Mouse (Mus musculus) CH12.LX (cell line): Measurements from ENCODE around the gene Tmem119. TPM values are rescaled to one million over a fixed set of nuclear protein-coding genes. Genes with fewer than 3 reads are reported as not detected.
A peak's percentile ranks its signal among the peaks of the same experiment; 100 is the strongest.

Source experiments
- DNase-seq: peaks from one replicate; pipeline ENCODE4 v3.0.0-alpha.2; 2013; ENCODE audit errors: extremely low read depth
- H3K27ac ChIP-seq: 2 replicates; pipeline ENCODE4 v1.5.1; 2012; ENCODE audit warnings: low read depth, mild to moderate bottlenecking, control low read depth, moderate library complexity; ENCODE audit not compliant: insufficient read depth
- H3K27me3 ChIP-seq: replicated peaks from 2 replicates; pipeline ENCODE3; 2012; ENCODE audit warnings: inconsistent platforms
- H3K36me3 ChIP-seq, 2 experiments: replicated peaks in 1 of 2; 2 replicates each; pipeline versions ENCODE3 to v1.6.1; 2012; ENCODE audit warnings: inconsistent platforms in 1 of 2, low read length in 1 of 2, mild to moderate bottlenecking in 1 of 2, mixed read lengths in 1 of 2, moderate library complexity in 1 of 2; ENCODE audit not compliant: control insufficient read depth in 1 of 2, insufficient read depth in 1 of 2
- H3K4me1 ChIP-seq, 2 experiments: 2 replicates each; pipeline ENCODE4 v1.6.1; 2012; ENCODE audit warnings: inconsistent platforms in 1 of 2, moderate library complexity in 1 of 2; ENCODE audit not compliant: insufficient read depth in 2 of 2, control insufficient read depth in 1 of 2
- H3K4me2 ChIP-seq: 2 replicates; pipeline ENCODE4 v1.6.1; 2012; ENCODE audit warnings: low read depth, mild to moderate bottlenecking, control low read depth; ENCODE audit not compliant: poor library complexity, insufficient read depth, severe bottlenecking
- H3K4me3 ChIP-seq, 3 experiments: fragments of 150-350 bp in 1 of 3; sonication (generic) in 1 of 3; replicated peaks in 1 of 3; 2 replicates each; pipeline versions ENCODE3 to v1.5.1; 2011 to 2012; ENCODE audit warnings: low read depth in 2 of 3, low read length in 2 of 3, mild to moderate bottlenecking in 2 of 3, moderate library complexity in 2 of 3, control low read depth in 1 of 3, improper control_type of control experiment in 1 of 3, inconsistent platforms in 1 of 3, mixed read lengths in 1 of 3; ENCODE audit not compliant: poor library complexity in 1 of 3
- H3K79me2 ChIP-seq: replicated peaks from 2 replicates; pipeline ENCODE4 v1.6.1; 2012; ENCODE audit warnings: mild to moderate bottlenecking, moderate library complexity; ENCODE audit not compliant: control insufficient read depth, poor library complexity, insufficient read depth, severe bottlenecking; ENCODE audit errors: extremely low read depth
- H3K9ac ChIP-seq: 2 replicates; pipeline ENCODE4 v1.6.1; 2012; ENCODE audit warnings: low read depth, mild to moderate bottlenecking, control low read depth, moderate library complexity; ENCODE audit not compliant: insufficient read depth
- H3K9me3 ChIP-seq: replicated peaks from 2 replicates; pipeline ENCODE3; 2012; ENCODE audit warnings: low read length, inconsistent platforms, mixed read lengths
- CHD2 ChIP-seq: IDR thresholded peaks from 2 replicates; pipeline ENCODE4 v1.6.1; 2011; ENCODE audit warnings: low read length, improper control_type of control experiment
- CTCF ChIP-seq, 2 experiments: IDR thresholded peaks in 1 of 2; conservative IDR thresholded peaks in 1 of 2; 2 replicates each; pipeline ENCODE4 v1.5.1; 2011 to 2012; ENCODE audit warnings: low read depth in 2 of 2, low read length in 2 of 2, improper control_type of control experiment in 1 of 2, inconsistent platforms in 1 of 2, mild to moderate bottlenecking in 1 of 2, moderate library complexity in 1 of 2
- ELF1 ChIP-seq: IDR thresholded peaks from 2 replicates; pipeline ENCODE4 v1.6.1; 2014; ENCODE audit warnings: low read depth, mild to moderate bottlenecking, inconsistent platforms, low read length, improper control_type of control experiment
- EP300 ChIP-seq: IDR thresholded peaks from 2 replicates; pipeline ENCODE4 v1.6.1; 2011; ENCODE audit warnings: low read length, improper control_type of control experiment
- GABPA ChIP-seq: IDR thresholded peaks from 2 replicates; pipeline ENCODE4 v1.6.1; 2012; ENCODE audit warnings: low read depth, low read length, improper control_type of control experiment, inconsistent platforms; ENCODE audit not compliant: insufficient replicate concordance
- KAT2A ChIP-seq: IDR thresholded peaks from 2 replicates; pipeline ENCODE4 v1.6.1; 2012; ENCODE audit warnings: low read length, improper control_type of control experiment, inconsistent platforms; ENCODE audit not compliant: insufficient replicate concordance
- MAFK ChIP-seq: IDR thresholded peaks from 2 replicates; pipeline ENCODE4 v1.6.1; 2011; ENCODE audit warnings: low read length, improper control_type of control experiment; ENCODE audit not compliant: insufficient replicate concordance
- MXI1 ChIP-seq: IDR thresholded peaks from 2 replicates; pipeline ENCODE4 v1.6.1; 2011; ENCODE audit warnings: mild to moderate bottlenecking, low read depth, low read length, improper control_type of control experiment
- POLR2AphosphoS2 ChIP-seq: IDR thresholded peaks from 2 replicates; pipeline ENCODE4 v1.6.1; 2011; ENCODE audit warnings: low read depth, low read length, improper control_type of control experiment
- RAD21 ChIP-seq: IDR thresholded peaks from 2 replicates; pipeline ENCODE4 v1.6.1; 2011; ENCODE audit warnings: low read depth, mild to moderate bottlenecking, low read length, improper control_type of control experiment, moderate library complexity
- SMC3 ChIP-seq: IDR thresholded peaks from 2 replicates; pipeline ENCODE4 v1.6.1; 2011; ENCODE audit warnings: low read depth, low read length, improper control_type of control experiment
- TBP ChIP-seq: conservative IDR thresholded peaks from 2 replicates; pipeline ENCODE4 v1.6.1; 2011; ENCODE audit warnings: low read depth, low read length, improper control_type of control experiment
- TCF12 ChIP-seq: IDR thresholded peaks from 2 replicates; pipeline ENCODE4 v1.6.1; 2014; ENCODE audit warnings: low read depth, mild to moderate bottlenecking, inconsistent platforms, low read length, improper control_type of control experiment
- ZC3H11A ChIP-seq: IDR thresholded peaks from 2 replicates; pipeline ENCODE4 v1.6.1; 2012; ENCODE audit warnings: low read depth, mild to moderate bottlenecking, inconsistent platforms, low read length, improper control_type of control experiment
- ZKSCAN1 ChIP-seq: IDR thresholded peaks from 2 replicates; pipeline ENCODE4 v1.6.1; 2012; ENCODE audit warnings: low read depth, inconsistent platforms, low read length, improper control_type of control experiment, borderline replicate concordance
- ZMIZ1 ChIP-seq: IDR thresholded peaks from 2 replicates; pipeline ENCODE4 v1.6.1; 2012; ENCODE audit warnings: low read depth, mild to moderate bottlenecking, inconsistent platforms, low read length, improper control_type of control experiment
- dilution Hi-C: fragments of 300-500 bp; cut with MboI; formaldehyde crosslinking; loops from 2 replicates; pipeline ENCODE4 v1.14.3; 2020; ENCODE audit warnings: low sequenced_read_pairs; ENCODE audit not compliant: extremely low pct_unique_long_range_greater_than_20kb, extremely low pct_ligation_motif_present
- in situ Hi-C: fragments of 300-500 bp; cut with MboI; formaldehyde crosslinking; loops from 3 replicates; pipeline ENCODE4 v1.14.3; 2019; ENCODE audit warnings: low sequenced_read_pairs, low pct_ligation_motif_present, low pct_unique_long_range_greater_than_20kb, mixed read lengths
- polyA plus RNA-seq: library from polyadenylated mRNA; unstranded; fragments of >175 nt; gene quantifications from 2 replicates; pipeline ENCODE4 v1.2.1, GENCODE M21; 2012; ENCODE audit warnings: low read depth; ENCODE audit not compliant: insufficient read length
- total RNA-seq, 2 experiments: library from RNA; depleted of rRNA; stranded (reverse); fragments of 300-350 nt in 1 of 2; fragments of >200 nt in 1 of 2; gene quantifications; 2 replicates each; pipeline ENCODE4 v1.2.3; 2012 to 2014

Gene Tmem119
- total and polyA plus RNA-seq, 3 experiments: 0.30 to 1.5 (median 1.0) TPM

DNA sequence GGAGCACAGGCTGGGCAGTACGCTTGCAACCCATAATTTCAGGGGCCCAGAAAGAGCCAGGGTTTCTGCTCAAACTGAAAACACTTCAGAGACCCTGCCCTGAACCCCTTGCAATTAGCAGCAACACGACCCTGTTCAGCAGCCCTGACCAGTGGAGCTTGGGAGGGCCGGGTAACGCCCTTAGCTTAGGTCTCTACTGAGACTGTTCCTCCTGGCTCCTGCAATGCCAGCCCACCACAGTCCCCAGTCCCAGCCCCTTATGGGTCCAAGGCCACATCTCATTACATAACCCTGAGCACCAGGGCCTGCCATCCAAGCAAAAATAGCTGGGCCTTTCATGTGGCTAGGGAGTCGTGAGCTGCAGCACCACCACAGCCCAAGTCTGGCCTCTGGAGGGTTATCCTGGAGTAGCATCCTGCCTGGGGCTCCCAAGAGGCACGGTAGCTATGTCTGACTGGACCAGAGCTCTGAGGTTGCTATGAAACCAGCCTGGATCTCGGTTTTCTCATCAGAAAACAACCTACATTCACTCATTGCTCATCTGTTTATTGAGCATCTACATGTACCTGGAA, 4.2 kb upstream of the Tmem119 start:
- TF ChIP-seq RAD21: peak; percentile 46
- TF ChIP-seq ELF1: no peak
- TF ChIP-seq CTCF (conservative IDR thresholded peaks at IDR 0.05 in 1 of 2, IDR thresholded peaks at IDR 0.05 in 1 of 2; ENCODE audit: low read depth in 2 of 2, low read length in 2 of 2): peak in 1 of 2 experiments; percentile 37; a peak in 2 of 4 replicates
- peak; percentile 36 for TF ChIP-seq SMC3
- TF ChIP-seq, all 38 proteins: peak for 3
- dilution Hi-C loops: no loop called here
- Histone ChIP-seq H3K4me3 (no peak overlapping the region), H3K27ac (no peak overlapping the region), H3K4me1 (peaks cover 20 to 40% of the 10 kb centered on the region in 2 experiments), H3K27me3 (peaks cover 1% of the 10 kb centered on the region), H3K36me3 (no peaks in the 10 kb centered on the region), H3K4me2 (no peak overlapping the region), H3K9ac (no peak overlapping the region), H3K79me2 (no peaks in the 10 kb centered on the region), H3K9me3 (no peaks in the 10 kb centered on the region)
- in situ Hi-C loops: no loop called here
- DNase-seq: no peak

DNA sequence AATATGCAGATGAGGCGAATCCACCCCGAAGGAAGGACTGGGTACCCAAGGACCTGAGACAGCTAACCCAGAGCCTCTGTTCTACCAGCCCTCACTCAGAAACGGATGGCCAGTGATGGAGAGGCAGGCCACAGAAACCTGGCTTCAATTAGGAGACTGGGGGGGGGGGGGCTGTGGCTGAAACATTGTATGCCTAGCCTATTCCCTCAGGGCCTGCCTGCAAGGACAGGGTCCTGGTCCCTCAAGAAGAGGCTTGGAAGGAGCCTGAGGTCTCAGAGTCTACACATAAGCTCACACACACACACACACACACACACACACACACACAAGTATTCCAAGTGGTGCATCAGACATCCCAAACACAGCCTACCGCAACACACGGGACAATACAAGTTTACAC, 625 bp downstream of the Tmem119 start:
- dilution Hi-C loops: no loop called here
- no peak for TF ChIP-seq ZKSCAN1
- TF ChIP-seq ZC3H11A: no peak
- TF ChIP-seq ELF1: no peak
- TF ChIP-seq KAT2A: no peak
- TF ChIP-seq CHD2: no peak
- no peak for TF ChIP-seq TBP
- TF ChIP-seq GABPA: no peak
- no peak for TF ChIP-seq ZMIZ1
- TF ChIP-seq EP300: no peak
- TF ChIP-seq MXI1: no peak
- no peak for TF ChIP-seq TCF12
- TF ChIP-seq POLR2AphosphoS2: no peak
- TF ChIP-seq MAFK: no peak
- Histone ChIP-seq H3K27me3 (peaks cover 2% of the 10 kb centered on the region), H3K4me2 (no peak overlapping the region), H3K79me2 (no peaks in the 10 kb centered on the region), H3K9ac (no peak overlapping the region), H3K4me1 (peaks cover 18 to 48% of the 10 kb centered on the region in 2 experiments), H3K4me3 (no peak overlapping the region), H3K9me3 (no peaks in the 10 kb centered on the region), H3K27ac (no peak overlapping the region), H3K36me3 (no peaks in the 10 kb centered on the region)
- in situ Hi-C loops: no loop called here
- no peak for DNase-seq
